Mouse (Mus musculus): ENCODE data around the gene Ikzf1.

DNA sequence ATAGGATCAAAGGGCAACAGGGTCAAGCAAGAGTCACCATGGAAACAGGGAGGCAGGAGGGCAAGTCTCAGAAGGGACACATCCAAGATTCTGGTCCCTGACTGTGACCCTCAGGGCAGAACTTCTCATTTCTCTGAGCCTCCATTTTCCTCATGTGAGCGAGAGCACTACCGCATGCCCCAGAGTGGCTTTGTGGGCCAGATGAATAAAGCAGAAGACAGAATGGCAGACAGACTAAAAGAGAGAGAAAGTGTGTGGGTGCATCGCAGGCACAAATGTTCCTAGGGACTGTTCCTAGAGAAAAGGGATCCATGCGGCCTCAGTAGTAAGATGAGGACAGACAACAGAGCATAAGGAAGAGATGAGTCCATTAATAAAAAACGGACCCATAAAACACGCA is 24.5 kb downstream of the Ikzf1 start:
- TF ChIP-seq CTCF (IDR thresholded peaks at IDR 0.05; ENCODE audit: low read depth) (no peak), EP300 (optimal IDR thresholded peaks at IDR 0.05) (no peak)
